Mouse (Mus musculus) liver, embryonic 14.5 days (tissue): ENCODE measurements around the gene Armc12.

Experiments used
- CTCF ChIP-seq: IDR thresholded peaks from 2 replicates; pipeline ENCODE4 v1.5.1; 2016; ENCODE audit warnings: antibody characterized with exemption, low read depth, control low read depth
- EP300 ChIP-seq: IDR thresholded peaks from 2 replicates; pipeline ENCODE4 v1.6.1; 2016; ENCODE audit warnings: antibody characterized with exemption, low read depth

GRCm38 (mm10) chr17:28546925-28547324 is 16.3 kb downstream of the Armc12 start:
- no peak for TF ChIP-seq CTCF
- no peak for TF ChIP-seq EP300
